Mouse (Mus musculus) hindbrain, embryonic 12.5 days (tissue): ENCODE results near the gene Tnfrsf1a. TPM values are rescaled to one million over a fixed set of nuclear protein-coding genes. Genes with fewer than 3 reads are reported as not detected.

Source experiments
- ATAC-seq: fragments of 200-750 bp; cut with Nextera tagmentation; 2 replicates; pipeline ENCODE4 v1.8.0; 2017; ENCODE audit warnings: moderate TSS enrichment; ENCODE audit not compliant: low FRiP score
- H3K27ac ChIP-seq: fragments of 300-500 bp; sonication (generic); 2 replicates; pipeline ENCODE4 v1.5.1; 2016; ENCODE audit warnings: mild to moderate bottlenecking
- H3K27me3 ChIP-seq: fragments of 300-500 bp; sonication (generic); 2 replicates; pipeline ENCODE4 v1.6.1; 2016; ENCODE audit warnings: mild to moderate bottlenecking
- H3K36me3 ChIP-seq: fragments of 300-500 bp; sonication (generic); 2 replicates; pipeline ENCODE4 v1.6.1; 2016; ENCODE audit warnings: mild to moderate bottlenecking
- H3K4me1 ChIP-seq: fragments of 300-500 bp; sonication (generic); 2 replicates; pipeline ENCODE4 v1.6.1; 2016
- H3K4me2 ChIP-seq: fragments of 300-500 bp; sonication (generic); replicated peaks from 2 replicates; pipeline ENCODE4 v1.6.1; 2016; ENCODE audit warnings: mild to moderate bottlenecking
- H3K4me3 ChIP-seq: fragments of 300-500 bp; sonication (generic); 2 replicates; pipeline ENCODE4 v1.5.1; 2016; ENCODE audit warnings: mild to moderate bottlenecking
- H3K9ac ChIP-seq: fragments of 300-500 bp; sonication (generic); 2 replicates; pipeline ENCODE4 v1.6.1; 2016; ENCODE audit warnings: mild to moderate bottlenecking, moderate library complexity
- H3K9me3 ChIP-seq: fragments of 300-500 bp; sonication (generic); replicated peaks from 2 replicates; pipeline ENCODE4 v1.6.1; 2016; ENCODE audit warnings: mild to moderate bottlenecking
- WGBS: fragments of 180-500 bp; shearing (Covaris S2); methylation state at CpG from one replicate; pipeline ENCODE4 v1.1.7; 2016; 5-methylcytosine and 5-hydroxymethylcytosine counted together
- polyA plus RNA-seq: library from polyadenylated mRNA; unstranded; fragments of >200 nt; fragmentation: Nextera tagmentation; extraction: Ambion mirVana; gene quantifications from 2 replicates; pipeline ENCODE4 v1.2.1, GENCODE M21; 2016

Gene Tnfrsf1a
- polyA plus RNA-seq, 1 experiment from 2014 or later, result 29.9 TPM

DNA sequence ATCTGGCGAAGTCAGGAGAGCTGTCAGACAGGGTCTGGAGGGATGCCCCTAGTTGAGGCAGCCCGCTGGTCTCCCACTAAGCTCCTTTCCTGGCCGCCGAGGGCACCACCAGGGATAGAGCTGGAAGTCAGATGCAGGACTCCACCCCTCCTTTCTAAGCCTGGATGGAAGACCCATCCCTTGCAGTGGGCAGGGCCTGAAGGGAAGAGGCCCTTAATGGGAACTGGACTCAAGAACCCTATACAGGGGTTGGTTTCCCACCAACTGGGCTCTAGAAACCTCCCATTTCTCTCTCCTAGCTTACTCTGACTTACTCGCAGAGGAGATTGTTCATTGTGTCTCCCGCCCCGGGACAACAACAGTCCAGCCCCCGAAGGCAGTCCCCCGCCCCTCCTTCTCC, 30.6 kb downstream of the Tnfrsf1a start:
- no peaks in the 10 kb centered on the region for H3K9me3 ChIP-seq
- H3K9ac ChIP-seq, result no peak overlapping the region
- ATAC-seq, result no peak
- peaks cover 67% of the 10 kb centered on the region for H3K27me3 ChIP-seq
- H3K27ac ChIP-seq, result no peak overlapping the region
- H3K36me3 ChIP-seq, result no peaks in the 10 kb centered on the region
- WGBS, result 5% methylated on average over 9 of the region's 9 CpGs
- peaks cover 30% of the 10 kb centered on the region for H3K4me1 ChIP-seq
- peak overlapping the region; percentile 59 for H3K4me2 ChIP-seq
- H3K4me3 ChIP-seq, result peak overlapping the region; percentile 29

DNA sequence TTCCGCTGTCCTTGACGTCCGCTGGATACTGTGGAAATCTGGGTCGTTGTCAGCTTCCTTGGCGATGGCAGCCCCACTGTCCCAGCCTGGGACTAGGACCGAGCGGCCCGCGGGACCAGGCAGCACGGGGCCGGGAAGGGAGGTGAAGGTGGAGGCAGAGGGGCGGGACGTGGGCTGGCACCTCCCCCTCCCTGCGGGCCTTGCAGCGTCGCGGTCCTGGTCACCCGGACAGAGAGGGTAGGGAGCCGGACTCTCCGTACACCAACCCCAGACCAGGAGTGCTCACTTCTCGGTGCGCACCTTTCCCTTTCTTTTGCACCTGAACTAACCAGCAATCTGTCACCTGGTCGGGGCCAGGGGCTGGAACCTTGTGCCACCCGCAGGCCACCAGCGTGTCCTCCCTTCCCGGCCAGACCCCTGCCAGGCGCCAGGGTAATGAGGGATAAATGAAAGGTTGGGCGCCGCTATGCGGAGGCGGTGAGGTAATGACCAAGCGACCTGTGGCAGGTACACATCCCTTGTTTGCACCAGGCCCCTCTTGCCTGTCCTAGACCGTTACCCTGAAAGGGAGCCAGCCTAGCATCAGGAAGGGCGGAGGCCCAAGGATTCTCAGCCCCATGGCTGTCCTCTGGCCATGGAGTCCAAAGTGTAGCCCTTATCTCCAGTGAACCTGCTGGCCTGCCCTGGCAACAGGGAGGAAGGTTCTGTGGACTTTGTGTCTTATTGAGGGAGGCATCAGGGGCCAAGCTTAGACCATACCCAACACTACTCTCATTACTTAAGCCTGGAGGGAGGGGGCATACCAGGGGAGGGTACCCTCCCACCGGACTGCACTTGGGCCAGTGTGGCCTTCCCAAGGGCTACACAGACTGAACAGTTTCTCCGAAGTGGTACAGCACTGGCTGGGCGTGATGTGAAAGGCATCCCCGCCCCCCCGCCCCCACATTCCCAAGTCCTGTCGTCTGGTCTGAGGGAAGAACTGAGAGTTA, 31.5 kb downstream of the Tnfrsf1a start, which contains the start of gene Plekhg6:
Gene Plekhg6, minus strand, starts transcription at position 422 of the 989 bp plus-strand sequence.
- Histone ChIP-seq H3K36me3 (no peaks in the 10 kb centered on the region), H3K4me2 (peak within 1 kb of the TSS; percentile 59), H3K4me3 (peak within 1 kb of the TSS; percentile 29), H3K9ac (no peak within 1 kb of the TSS), H3K27ac (no peak within 1 kb of the TSS), H3K4me1 (peaks cover 29% of the 10 kb centered on the region), H3K27me3 (peaks cover 62% of the 10 kb centered on the region), H3K9me3 (no peaks in the 10 kb centered on the region)
- WGBS, result 9% methylated on average over 40 of the region's 40 CpGs
- no peak for ATAC-seq

DNA sequence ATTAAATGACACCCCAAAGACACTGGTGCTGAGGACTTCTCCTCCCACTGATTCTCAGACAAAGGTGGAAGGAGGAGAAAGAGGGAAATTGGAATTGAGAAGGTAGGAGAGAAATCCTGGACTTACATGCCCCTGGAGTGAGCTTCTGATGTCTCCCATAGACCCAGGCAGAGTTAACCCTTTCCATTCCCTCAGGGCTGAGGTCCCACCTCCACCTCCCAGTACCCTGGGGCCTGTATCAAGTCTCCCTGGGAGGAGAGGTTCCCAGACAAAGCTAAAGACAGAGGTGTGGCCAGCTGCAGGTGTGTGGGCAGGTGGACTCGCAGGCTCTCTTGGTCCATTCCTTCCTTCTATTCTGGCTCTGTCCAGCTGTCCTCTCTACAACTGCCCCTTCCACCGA, 32.9 kb downstream of the Tnfrsf1a start:
- Histone ChIP-seq H3K9ac (no peak overlapping the region), H3K27ac (no peak overlapping the region), H3K9me3 (no peaks in the 10 kb centered on the region), H3K4me1 (peaks cover 28% of the 10 kb centered on the region), H3K4me3 (no peak overlapping the region), H3K36me3 (no peaks in the 10 kb centered on the region), H3K4me2 (no peak overlapping the region), H3K27me3 (peaks cover 62% of the 10 kb centered on the region)
- ATAC-seq, result no peak
- 70% methylated on average over 2 of the region's 2 CpGs for WGBS

DNA sequence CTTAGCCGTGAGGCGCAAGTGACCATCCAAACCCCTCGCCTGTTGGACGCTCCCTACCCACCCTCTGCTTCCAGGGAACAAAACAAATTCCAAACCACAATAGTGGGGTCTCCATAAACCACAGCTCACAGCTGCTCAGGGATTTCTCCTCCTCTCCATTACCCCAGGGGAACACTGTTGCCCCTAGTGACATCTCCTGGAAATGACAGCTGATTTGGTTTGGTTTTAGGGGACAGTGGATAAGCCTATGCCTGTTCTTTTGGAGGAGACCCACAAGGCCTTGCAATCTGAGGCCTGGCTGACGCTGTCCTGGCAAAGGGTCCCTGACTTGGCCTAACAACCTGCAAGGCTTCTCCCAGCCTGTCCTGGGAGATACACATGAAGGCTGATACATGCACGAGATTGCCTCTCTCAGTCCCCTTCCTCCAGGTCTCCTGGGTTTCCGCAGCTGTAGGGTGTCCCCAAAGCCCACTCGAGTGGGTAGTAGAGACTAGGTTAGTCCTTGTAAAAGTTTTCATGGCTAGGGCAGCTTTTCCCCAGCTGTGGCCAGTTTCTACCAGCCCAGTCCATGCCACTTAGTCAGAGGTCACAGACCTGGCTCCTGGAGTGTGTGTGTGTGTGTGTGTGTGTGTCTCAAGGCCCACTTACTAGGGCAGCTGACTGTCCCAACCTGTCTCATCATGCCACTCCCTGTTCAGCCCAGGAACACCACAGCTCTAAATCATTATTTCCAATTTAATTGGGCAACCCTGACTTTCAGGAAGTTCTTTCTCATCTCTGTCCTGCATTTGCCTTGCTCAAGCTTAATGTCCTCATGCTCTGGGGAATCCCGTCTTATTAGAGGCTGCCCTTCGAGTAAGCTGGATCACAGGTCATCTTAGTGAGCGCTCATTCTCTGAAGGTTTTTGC, 36.2 kb downstream of the Tnfrsf1a start:
- peaks cover 4% of the 10 kb centered on the region for H3K4me1 ChIP-seq
- 65% methylated on average over 11 of the region's 11 CpGs for WGBS

DNA sequence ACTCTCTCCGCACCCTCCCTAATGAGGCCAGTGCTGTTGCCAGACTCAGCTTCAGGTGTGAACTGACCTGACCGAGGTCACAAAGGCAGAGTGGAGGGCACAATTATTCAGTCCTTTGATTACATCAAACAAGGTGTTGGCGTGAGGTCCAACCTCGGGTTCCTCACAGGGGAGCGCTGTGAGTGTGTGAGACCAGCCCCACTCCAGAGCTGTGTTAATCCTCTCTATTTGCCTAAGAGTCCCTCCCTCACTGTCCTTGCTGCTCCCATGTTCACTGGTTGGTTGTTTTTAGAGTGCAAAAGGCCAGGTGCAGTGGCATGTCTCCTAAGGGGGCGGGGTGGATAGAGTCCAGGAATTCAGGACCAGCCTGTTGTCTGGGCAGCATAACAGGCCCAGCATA, 36.9 kb downstream of the Tnfrsf1a start:
- 80% methylated on average over 6 of the region's 6 CpGs for WGBS
- no peaks in the 10 kb centered on the region for H3K4me1 ChIP-seq
- H3K4me3 ChIP-seq, result no peak overlapping the region
- H3K9ac ChIP-seq, result no peak overlapping the region
- no peaks in the 10 kb centered on the region for H3K36me3 ChIP-seq
- no peaks in the 10 kb centered on the region for H3K9me3 ChIP-seq
- no peak overlapping the region for H3K27ac ChIP-seq
- ATAC-seq, result no peak
- peaks cover 22% of the 10 kb centered on the region for H3K27me3 ChIP-seq
- H3K4me2 ChIP-seq, result no peak overlapping the region

More for the DNA sequence above, 36.2 kb downstream of the Tnfrsf1a start:
- H3K27me3 ChIP-seq, result peaks cover 30% of the 10 kb centered on the region
- no peaks in the 10 kb centered on the region for H3K36me3 ChIP-seq
- no peak for ATAC-seq
- H3K27ac ChIP-seq, result no peak overlapping the region
- no peak overlapping the region for H3K9ac ChIP-seq
- no peak overlapping the region for H3K4me3 ChIP-seq
- no peaks in the 10 kb centered on the region for H3K9me3 ChIP-seq
- no peak overlapping the region for H3K4me2 ChIP-seq

DNA sequence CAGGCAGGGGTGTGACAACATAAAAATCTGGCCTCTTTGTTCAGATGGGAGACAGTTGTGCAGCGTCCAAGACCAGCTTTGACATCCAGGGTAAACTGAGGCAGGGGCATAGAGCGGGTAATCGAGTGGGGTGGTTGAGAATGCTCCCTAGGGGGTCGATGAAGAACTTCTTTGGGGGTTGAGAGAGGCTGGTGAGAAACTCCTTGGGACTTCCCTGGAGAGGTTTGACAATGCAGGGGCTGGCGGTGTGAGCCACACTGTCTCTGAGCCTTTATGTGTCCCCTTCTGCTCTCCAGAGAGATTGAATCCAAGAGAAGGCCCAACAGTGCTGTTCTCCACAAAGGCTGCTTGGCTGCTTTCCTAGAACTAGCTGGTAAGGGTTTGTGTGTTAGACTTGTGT, 40.7 kb downstream of the Tnfrsf1a start:
- 88% methylated on average over 5 of the region's 5 CpGs for WGBS
- ATAC-seq, result no peak

DNA sequence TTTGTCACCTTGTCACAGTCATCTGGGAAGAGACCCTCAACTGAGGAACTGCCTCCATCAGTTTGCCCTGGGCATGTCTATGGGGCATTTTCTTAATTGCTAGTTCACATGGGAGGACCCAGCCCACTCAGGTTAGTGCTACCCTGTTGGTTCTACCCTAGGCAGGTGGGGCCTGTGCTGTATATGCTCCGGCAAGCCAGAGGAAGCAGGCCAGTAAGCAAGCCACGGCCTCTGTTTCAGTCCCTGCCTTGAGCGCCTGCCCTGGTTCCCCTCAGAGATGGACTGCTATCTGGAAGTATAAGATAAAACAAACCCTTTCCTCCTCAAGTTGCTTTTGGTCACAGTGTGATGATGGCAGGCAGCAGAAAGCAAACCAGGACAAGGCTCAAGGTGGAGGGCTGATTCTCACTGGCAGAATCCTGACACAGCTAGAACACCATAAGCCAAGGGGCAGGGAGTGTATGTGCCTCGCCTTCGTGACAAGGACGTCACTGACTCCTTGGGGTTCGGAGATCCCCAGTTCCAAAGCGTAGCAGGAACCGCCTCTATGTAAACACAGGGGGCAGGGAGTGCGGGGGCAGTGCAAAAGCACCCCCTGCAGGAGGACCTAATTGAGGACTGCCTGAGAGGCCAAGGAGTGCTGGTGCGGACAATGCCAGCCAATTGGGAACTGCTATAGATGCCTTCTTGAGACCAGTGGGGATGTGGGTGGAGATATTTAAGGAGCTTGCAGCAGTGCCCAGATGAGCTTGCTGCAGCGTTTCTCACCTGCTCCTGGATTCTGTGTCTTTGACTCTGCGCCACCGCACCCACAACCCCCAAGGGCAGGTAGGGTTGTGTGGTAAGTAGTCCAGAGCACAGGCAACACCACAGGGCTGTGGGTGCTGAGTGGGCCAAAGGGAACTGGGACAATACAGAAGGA, 56.6 kb downstream of the Tnfrsf1a start:
- H3K4me2 ChIP-seq, result no peak overlapping the region
- no peak overlapping the region for H3K9ac ChIP-seq
- 60% methylated on average over 14 of the region's 14 CpGs for WGBS
- H3K9me3 ChIP-seq, result 0 out of 2 replicates have a peak, but pooled peaks cover 3% of the 10 kb centered on the region
- H3K36me3 ChIP-seq, result no peaks in the 10 kb centered on the region
- no peaks in the 10 kb centered on the region for H3K27me3 ChIP-seq
- no peak overlapping the region for H3K4me3 ChIP-seq
- no peak for ATAC-seq
- no peaks in the 10 kb centered on the region for H3K4me1 ChIP-seq
- no peak overlapping the region for H3K27ac ChIP-seq

More for the DNA sequence above, 40.7 kb downstream of the Tnfrsf1a start:
- Histone ChIP-seq H3K4me2 (no peak overlapping the region), H3K9ac (no peak overlapping the region), H3K9me3 (no peaks in the 10 kb centered on the region), H3K27ac (no peak overlapping the region), H3K36me3 (no peaks in the 10 kb centered on the region), H3K27me3 (no peaks in the 10 kb centered on the region), H3K4me1 (no peaks in the 10 kb centered on the region), H3K4me3 (no peak overlapping the region)

DNA sequence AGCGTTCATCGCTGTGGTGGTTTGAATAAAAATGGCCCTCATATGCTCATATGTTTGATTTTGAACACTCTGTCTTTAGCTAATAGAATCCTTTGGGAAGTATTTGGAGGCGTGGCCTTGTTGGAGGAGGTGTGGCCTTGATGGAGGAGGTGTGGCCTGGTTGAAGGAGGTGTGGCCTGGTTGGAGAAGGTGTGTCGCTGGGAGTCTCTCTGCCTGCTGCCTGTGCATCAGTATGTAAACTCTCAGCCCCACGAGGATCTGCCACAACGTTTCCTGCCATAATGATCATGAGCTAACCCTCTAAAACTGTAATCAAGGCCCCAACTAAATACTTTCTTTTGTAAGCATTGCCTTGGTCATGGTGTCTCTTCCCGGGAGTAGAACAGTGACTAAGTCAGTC, 58.1 kb downstream of the Tnfrsf1a start:
- Histone ChIP-seq H3K4me2 (no peak overlapping the region), H3K36me3 (no peaks in the 10 kb centered on the region), H3K27me3 (no peaks in the 10 kb centered on the region), H3K27ac (no peak overlapping the region), H3K9me3 (0 out of 2 replicates have a peak, but pooled peaks cover 3% of the 10 kb centered on the region), H3K4me3 (no peak overlapping the region), H3K4me1 (no peaks in the 10 kb centered on the region; the same call in 1 of the 2 replicates), H3K9ac (no peak overlapping the region)
- no peak for ATAC-seq
- WGBS, result 86% methylated on average over 7 of the region's 7 CpGs

DNA sequence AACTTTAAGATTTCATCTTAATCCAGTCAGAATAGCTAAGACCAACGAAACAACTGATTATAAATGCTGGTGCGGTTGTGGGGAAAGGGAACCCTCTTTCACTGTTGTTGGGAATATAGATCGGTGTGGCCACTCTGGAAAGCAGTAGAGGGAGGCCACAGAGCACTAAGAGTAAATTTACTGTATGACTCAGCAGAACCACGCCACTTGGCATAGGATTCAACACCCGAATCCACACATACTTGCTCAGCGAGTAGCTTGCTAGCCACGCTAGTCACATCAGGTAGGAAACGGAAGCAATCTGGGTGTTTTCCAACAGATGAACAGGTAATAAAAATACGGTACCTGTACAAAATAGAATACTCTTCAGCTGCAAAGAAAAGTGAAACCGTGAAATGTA, 58.5 kb downstream of the Tnfrsf1a start:
- Histone ChIP-seq H3K27me3 (no peaks in the 10 kb centered on the region), H3K4me1 (no peaks in the 10 kb centered on the region; the same call in 1 of the 2 replicates), H3K27ac (no peak overlapping the region), H3K9me3 (0 out of 2 replicates have a peak, but pooled peaks cover 3% of the 10 kb centered on the region), H3K4me3 (no peak overlapping the region), H3K9ac (no peak overlapping the region), H3K4me2 (no peak overlapping the region), H3K36me3 (no peaks in the 10 kb centered on the region)
- no peak for ATAC-seq
- 93% methylated on average over 10 of the region's 10 CpGs for WGBS

DNA sequence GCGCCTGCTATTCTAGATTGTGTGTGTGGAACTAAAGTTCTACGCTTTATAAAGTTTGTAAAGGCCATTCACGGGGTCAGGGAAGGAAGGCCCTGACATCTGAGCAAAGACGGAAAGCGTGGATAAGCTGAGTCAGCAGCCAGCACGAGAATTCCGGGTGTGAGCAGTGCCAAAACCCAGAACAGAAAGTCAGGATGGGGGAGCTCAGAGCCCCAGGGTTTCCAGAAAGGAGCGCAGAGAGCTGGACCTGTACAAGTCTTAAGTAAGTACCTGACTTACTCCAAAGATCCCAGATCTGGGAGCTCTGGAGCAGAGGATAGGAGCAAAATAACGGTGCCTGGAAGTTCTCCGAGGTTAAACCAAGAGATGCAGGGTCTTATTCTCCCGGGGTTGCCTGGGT, 61.4 kb downstream of the Tnfrsf1a start:
- Histone ChIP-seq H3K27me3 (no peaks in the 10 kb centered on the region), H3K4me3 (no peak overlapping the region), H3K9ac (no peak overlapping the region), H3K9me3 (0 out of 2 replicates have a peak, but pooled peaks cover 3% of the 10 kb centered on the region), H3K4me2 (no peak overlapping the region), H3K27ac (no peak overlapping the region), H3K4me1 (no peaks in the 10 kb centered on the region; the same call in 1 of the 2 replicates), H3K36me3 (no peaks in the 10 kb centered on the region)
- 70% methylated on average over 11 of the region's 11 CpGs for WGBS
- ATAC-seq, result no peak

DNA sequence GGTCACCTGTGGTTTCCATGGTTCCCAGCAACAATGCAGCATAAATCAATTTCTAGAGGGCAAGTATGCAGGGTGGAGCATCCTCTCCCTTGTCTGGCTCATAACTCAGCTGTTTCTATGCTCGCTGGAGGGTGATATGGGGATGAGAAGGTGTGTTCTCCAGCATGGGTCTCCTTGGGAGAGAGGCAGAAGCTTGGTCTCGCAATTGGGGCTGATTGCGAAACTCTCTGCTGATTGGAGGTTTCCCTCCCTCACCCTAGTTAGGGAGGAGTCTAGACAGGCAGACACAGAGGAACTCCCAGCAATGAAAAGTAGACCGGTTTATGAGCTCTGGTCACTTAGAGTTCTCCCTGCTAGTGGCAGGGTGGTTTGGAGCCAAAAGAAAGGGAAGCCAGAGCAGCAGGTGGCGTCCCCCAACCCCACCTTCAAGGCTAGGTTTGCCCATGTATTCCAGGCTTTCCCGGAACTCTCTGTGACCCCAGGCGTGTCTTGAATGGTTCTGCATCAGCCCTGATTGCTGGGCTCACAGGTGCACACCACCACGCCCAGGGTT, 61.9 kb downstream of the Tnfrsf1a start:
- no peaks in the 10 kb centered on the region; the same call in 1 of the 2 replicates for H3K4me1 ChIP-seq
- H3K36me3 ChIP-seq, result no peaks in the 10 kb centered on the region
- ATAC-seq, result no peak
- H3K27ac ChIP-seq, result no peak overlapping the region
- 74% methylated on average over 8 of the region's 8 CpGs for WGBS
- no peak overlapping the region for H3K4me3 ChIP-seq
- no peaks in the 10 kb centered on the region for H3K27me3 ChIP-seq
- H3K9ac ChIP-seq, result no peak overlapping the region
- H3K9me3 ChIP-seq, result 0 out of 2 replicates have a peak, but pooled peaks cover 3% of the 10 kb centered on the region
- H3K4me2 ChIP-seq, result no peak overlapping the region
